Mouse (Mus musculus) E14TG2a.4 (cell line): ENCODE data around the gene Zc3h4.

Experiments used
- H3K27me3 ChIP-seq: 2 replicates; pipeline ENCODE4 v1.6.1; 2014; ENCODE audit warnings: low read length, control low read depth; ENCODE audit not compliant: insufficient read depth
- H3K36me3 ChIP-seq: 2 replicates; pipeline ENCODE4 v1.6.1; 2014; ENCODE audit warnings: low read length, control low read depth; ENCODE audit not compliant: insufficient read depth
- H3K4me1 ChIP-seq: replicated peaks from 2 replicates; pipeline ENCODE4 v1.6.1; 2014; ENCODE audit warnings: low read depth, low read length, control low read depth
- H3K4me3 ChIP-seq: replicated peaks from 2 replicates; pipeline ENCODE4 v1.5.1; 2014; ENCODE audit warnings: mild to moderate bottlenecking, low read length
- H3K9me3 ChIP-seq: 2 replicates; pipeline ENCODE4 v1.6.1; 2014; ENCODE audit warnings: low read length, control low read depth
- CTCF ChIP-seq: conservative IDR thresholded peaks from 2 replicates; pipeline ENCODE4 v1.5.1; 2014; ENCODE audit warnings: low read length
- NANOG ChIP-seq: IDR thresholded peaks from 2 replicates; pipeline ENCODE4 v1.6.1; 2014; ENCODE audit warnings: borderline replicate concordance, low read length, mixed read lengths
- POU5F1 ChIP-seq: IDR thresholded peaks from 2 replicates; pipeline ENCODE4 v1.6.1; 2014; ENCODE audit warnings: low read length, borderline replicate concordance

The Zc3h4 gene

GRCm38 (mm10) chr7:16417141-16417771 is 16.5 kb downstream of the Zc3h4 start:
- Histone ChIP-seq H3K36me3 (peaks cover 96% of the 10 kb centered on the region), H3K4me3 (no peak overlapping the region), H3K9me3 (no peaks in the 10 kb centered on the region), H3K27me3 (no peaks in the 10 kb centered on the region), H3K4me1 (peaks cover 59% of the 10 kb centered on the region)
- no peak for TF ChIP-seq NANOG
- TF ChIP-seq POU5F1, result no peak
- no peak for TF ChIP-seq CTCF

- Histone ChIP-seq H3K4me3 (no peak overlapping the region), H3K27me3 (no peaks in the 10 kb centered on the region), H3K9me3 (no peaks in the 10 kb centered on the region), H3K36me3 (peaks cover 96% of the 10 kb centered on the region), H3K4me1 (peaks cover 46% of the 10 kb centered on the region)
- TF ChIP-seq POU5F1 (no peak), NANOG (no peak), CTCF (no peak)
These were observed 18.0 kb downstream of the Zc3h4 start for GRCm38 (mm10) chr7:16418713-16419112.

- TF ChIP-seq POU5F1, result no peak
- no peak for TF ChIP-seq NANOG
- no peak for TF ChIP-seq CTCF
- no peaks in the 10 kb centered on the region for H3K9me3 ChIP-seq
- H3K4me1 ChIP-seq, result peaks cover 32% of the 10 kb centered on the region
- peaks cover 99% of the 10 kb centered on the region for H3K36me3 ChIP-seq
- H3K27me3 ChIP-seq, result no peaks in the 10 kb centered on the region
- no peak overlapping the region for H3K4me3 ChIP-seq
These were observed 19.9 kb downstream of the Zc3h4 start for GRCm38 (mm10) chr7:16420493-16421118.

DNA sequence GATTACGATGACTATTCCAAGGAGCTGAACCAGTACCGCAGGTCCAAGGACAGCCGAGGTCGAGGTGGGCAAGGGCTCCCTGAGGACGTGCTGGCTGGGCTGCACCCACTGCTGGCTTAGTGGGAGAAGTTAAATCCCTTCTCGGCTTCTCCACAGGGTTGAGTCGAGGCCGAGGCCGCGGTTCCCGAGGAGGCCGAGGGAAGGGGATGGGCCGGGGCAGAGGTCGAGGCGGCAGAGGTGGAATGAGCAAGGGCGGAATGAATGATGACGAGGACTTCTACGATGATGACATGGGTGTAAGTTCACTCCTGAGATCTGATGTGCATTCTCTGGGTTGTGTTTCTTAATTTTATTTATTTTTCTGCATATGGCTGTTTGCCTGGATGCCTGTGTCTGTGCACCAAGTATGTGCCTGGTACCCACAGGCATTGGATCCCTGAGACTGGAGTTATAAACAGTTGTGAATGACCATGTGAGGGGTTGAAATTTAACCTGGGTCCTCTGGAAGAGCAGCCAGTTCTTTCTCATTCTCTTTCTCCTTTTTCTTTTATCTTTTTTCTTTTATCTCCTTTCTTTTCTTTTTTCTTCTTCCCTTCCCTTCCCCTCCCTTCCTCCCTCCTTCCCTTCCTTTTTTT is 21.6 kb downstream of the Zc3h4 start:
- H3K36me3 ChIP-seq, result peaks cover 99% of the 10 kb centered on the region
- no peak overlapping the region for H3K4me3 ChIP-seq
- no peaks in the 10 kb centered on the region for H3K9me3 ChIP-seq
- peaks cover 28% of the 10 kb centered on the region for H3K4me1 ChIP-seq
- no peaks in the 10 kb centered on the region for H3K27me3 ChIP-seq
- TF ChIP-seq CTCF, result no peak
- TF ChIP-seq POU5F1, result no peak
- no peak for TF ChIP-seq NANOG

DNA sequence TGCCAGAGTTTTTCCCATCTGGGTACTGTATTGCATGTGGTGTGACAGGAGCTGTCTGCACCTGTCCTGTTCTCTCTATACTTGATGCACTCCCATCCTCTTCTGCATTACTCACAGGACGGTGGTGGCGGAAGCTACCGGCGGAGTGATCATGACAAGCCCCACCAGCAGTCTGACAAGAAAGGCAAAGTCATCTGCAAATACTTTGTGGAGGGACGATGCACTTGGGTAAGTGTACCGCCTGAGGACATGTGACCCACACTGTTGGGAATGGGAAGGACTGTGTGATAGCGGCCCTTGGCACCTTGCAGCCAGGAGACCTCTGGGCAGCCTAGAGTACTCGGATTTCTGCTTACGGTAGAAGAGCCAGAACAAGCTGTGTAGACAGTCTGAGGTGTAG is 23.0 kb downstream of the Zc3h4 start:
- H3K27me3 ChIP-seq, result no peaks in the 10 kb centered on the region
- no peak for TF ChIP-seq CTCF
- no peak for TF ChIP-seq NANOG
- no peak for TF ChIP-seq POU5F1
- H3K36me3 ChIP-seq, result peaks cover 99% of the 10 kb centered on the region
- peaks cover 28% of the 10 kb centered on the region for H3K4me1 ChIP-seq
- no peaks in the 10 kb centered on the region for H3K9me3 ChIP-seq
- no peak overlapping the region for H3K4me3 ChIP-seq

GRCm38 (mm10) chr7:16425721-16426120 is 25.0 kb downstream of the Zc3h4 start:
- H3K27me3 ChIP-seq, result no peaks in the 10 kb centered on the region
- no peaks in the 10 kb centered on the region for H3K9me3 ChIP-seq
- H3K4me3 ChIP-seq, result no peak overlapping the region
- peaks cover 99% of the 10 kb centered on the region for H3K36me3 ChIP-seq
- H3K4me1 ChIP-seq, result peaks cover 33% of the 10 kb centered on the region
- TF ChIP-seq NANOG (no peak), CTCF (no peak), POU5F1 (no peak)

- H3K36me3 ChIP-seq, result peaks cover 99% of the 10 kb centered on the region
- H3K4me1 ChIP-seq, result peaks cover 32% of the 10 kb centered on the region
- H3K27me3 ChIP-seq, result no peaks in the 10 kb centered on the region
- no peaks in the 10 kb centered on the region for H3K9me3 ChIP-seq
- no peak overlapping the region for H3K4me3 ChIP-seq
- TF ChIP-seq CTCF, result peak; percentile 61
- TF ChIP-seq NANOG, result no peak
These were observed 25.5 kb downstream of the Zc3h4 start for GRCm38 (mm10) chr7:16426129-16426729.

DNA sequence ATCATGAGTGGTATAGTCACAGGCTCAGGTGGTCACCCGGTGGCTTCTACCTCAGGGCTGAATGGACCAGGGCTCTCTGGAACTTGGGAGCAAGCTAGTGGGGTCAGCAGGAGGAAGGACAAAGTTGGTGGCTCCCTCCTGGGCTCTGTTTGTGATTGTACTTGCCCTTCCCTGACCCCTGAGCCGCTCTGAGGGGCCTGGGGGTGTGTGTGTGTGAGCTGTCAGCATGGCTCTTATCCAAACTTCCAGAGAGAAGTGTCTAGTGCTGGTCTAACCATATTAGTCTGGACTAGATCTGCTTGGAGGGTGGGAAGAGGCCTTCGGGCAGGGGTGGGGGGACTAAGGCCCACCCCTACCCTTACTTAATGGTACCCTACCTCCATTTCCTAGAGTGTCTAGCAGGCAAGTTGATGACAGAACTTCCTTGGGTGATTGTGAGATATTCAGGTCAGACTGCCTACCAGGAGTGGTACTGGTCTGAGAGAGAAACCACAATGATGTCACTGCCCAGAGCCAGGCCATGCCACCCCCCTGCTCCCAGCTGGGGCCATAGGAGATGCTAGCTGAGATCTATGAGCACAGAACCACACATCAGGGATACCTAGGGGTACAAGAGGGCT is 32.8 kb downstream of the Zc3h4 start:
- no peak for TF ChIP-seq POU5F1
- no peak for TF ChIP-seq CTCF
- no peak for TF ChIP-seq NANOG
- Histone ChIP-seq H3K4me3 (no peak overlapping the region), H3K27me3 (no peaks in the 10 kb centered on the region), H3K9me3 (no peaks in the 10 kb centered on the region), H3K4me1 (peaks cover 44% of the 10 kb centered on the region), H3K36me3 (peaks cover 81% of the 10 kb centered on the region)

GRCm38 (mm10) chr7:16435088-16435487 is 34.4 kb downstream of the Zc3h4 start:
- peaks cover 65% of the 10 kb centered on the region for H3K36me3 ChIP-seq
- no peaks in the 10 kb centered on the region for H3K27me3 ChIP-seq
- H3K4me1 ChIP-seq, result peaks cover 40% of the 10 kb centered on the region
- no peaks in the 10 kb centered on the region for H3K9me3 ChIP-seq
- H3K4me3 ChIP-seq, result no peak overlapping the region
- TF ChIP-seq POU5F1, result no peak
- no peak for TF ChIP-seq CTCF
- no peak for TF ChIP-seq NANOG
